Mouse (Mus musculus): Measurements from ENCODE around the gene Rhot2. TPM values are rescaled to one million over a fixed set of nuclear protein-coding genes. Genes with fewer than 3 reads are reported as not detected.

Gene Rhot2
- polyA plus RNA-seq, 1 experiment from 2014 or later = 28.0 TPM

GRCm38 (mm10) chr17:25827546-25828222, 17.0 kb downstream of the Rhot2 start:
- Histone ChIP-seq H3K27ac (peak overlapping the region; percentile 94), H3K27me3 (ENCODE audit: poor library complexity, severe bottlenecking) (no peaks in the 10 kb centered on the region), H3K36me3 (replicated peaks) (peaks cover 58% of the 10 kb centered on the region), H3K9me3 (no peaks in the 10 kb centered on the region), H3K4me1 (peaks cover 84% of the 10 kb centered on the region), H3K4me3 (peak overlapping the region; percentile 77)
- DNase-seq (ENCODE audit: extremely low spot score, low spot score) = no peak
- 91% methylated on average over 22 of the region's 22 CpGs for WGBS

GRCm38 (mm10) chr17:25827011-25827410, 17.6 kb downstream of the Rhot2 start:
- DNase-seq (ENCODE audit: extremely low spot score, low spot score) = no peak
- 93% methylated on average over 13 of the region's 13 CpGs for WGBS
- Histone ChIP-seq H3K27me3 (ENCODE audit: poor library complexity, severe bottlenecking) (no peaks in the 10 kb centered on the region), H3K4me3 (0 out of 2 replicates have a peak overlapping the region, but pooled peaks have one; percentile 0), H3K4me1 (peaks cover 82% of the 10 kb centered on the region), H3K27ac (no peak overlapping the region), H3K36me3 (replicated peaks) (peaks cover 58% of the 10 kb centered on the region), H3K9me3 (no peaks in the 10 kb centered on the region)

- no peak overlapping the region for H3K27ac ChIP-seq
- DNase-seq (ENCODE audit: extremely low spot score, low spot score) = no peak
- peaks cover 48% of the 10 kb centered on the region for H3K36me3 ChIP-seq (replicated peaks)
- H3K4me3 ChIP-seq = peak overlapping the region; percentile 72; the same call in 1 of the 2 replicates
- H3K4me1 ChIP-seq = peaks cover 73% of the 10 kb centered on the region
- H3K27me3 ChIP-seq (ENCODE audit: poor library complexity, severe bottlenecking) = no peaks in the 10 kb centered on the region
- no peaks in the 10 kb centered on the region for H3K9me3 ChIP-seq
- 98% methylated on average over 27 of the region's 27 CpGs for WGBS
Measured at GRCm38 (mm10) chr17:25825984-25826570, 18.6 kb downstream of the Rhot2 start.

GRCm38 (mm10) chr17:25825311-25825710, 19.3 kb downstream of the Rhot2 start:
- 90% methylated on average over 6 of the region's 6 CpGs for WGBS
- H3K27ac ChIP-seq = no peak overlapping the region
- H3K4me1 ChIP-seq = peaks cover 65% of the 10 kb centered on the region

GRCm38 (mm10) chr17:25824362-25825142, 20.1 kb downstream of the Rhot2 start:
- 79% methylated on average over 17 of the region's 17 CpGs for WGBS
- Histone ChIP-seq H3K27me3 (ENCODE audit: poor library complexity, severe bottlenecking) (peaks cover 14% of the 10 kb centered on the region), H3K4me1 (peaks cover 63% of the 10 kb centered on the region), H3K4me3 (peak overlapping the region; percentile 72), H3K9me3 (no peaks in the 10 kb centered on the region), H3K27ac (no peak overlapping the region), H3K36me3 (replicated peaks) (peaks cover 33% of the 10 kb centered on the region)
- DNase-seq (ENCODE audit: extremely low spot score, low spot score) = no peak

More at GRCm38 (mm10) chr17:25825311-25825710, 19.3 kb downstream of the Rhot2 start:
- Histone ChIP-seq H3K27me3 (ENCODE audit: poor library complexity, severe bottlenecking) (peaks cover 6% of the 10 kb centered on the region), H3K9me3 (no peaks in the 10 kb centered on the region), H3K4me3 (peak overlapping the region; percentile 72; the same call in 1 of the 2 replicates), H3K36me3 (replicated peaks) (peaks cover 41% of the 10 kb centered on the region)
- no peak for DNase-seq (ENCODE audit: extremely low spot score, low spot score)

- H3K36me3 ChIP-seq (replicated peaks) = peaks cover 31% of the 10 kb centered on the region
- peaks cover 60% of the 10 kb centered on the region for H3K4me1 ChIP-seq
- H3K4me3 ChIP-seq = peak within 1 kb of the TSS; percentile 72
- H3K27me3 ChIP-seq (ENCODE audit: poor library complexity, severe bottlenecking) = peaks cover 25% of the 10 kb centered on the region
- peak within 1 kb of the TSS; percentile 87 for H3K27ac ChIP-seq
- no peaks in the 10 kb centered on the region for H3K9me3 ChIP-seq
- WGBS = under 1% methylated on average over 18 of the region's 18 CpGs
- DNase-seq (ENCODE audit: extremely low spot score, low spot score) = peak; percentile 73
Measured at GRCm38 (mm10) chr17:25823452-25823851, 21.2 kb downstream of the Rhot2 start, which contains the start of gene Wdr24. Gene Wdr24, plus strand, starts transcription at chr17:25823627.

GRCm38 (mm10) chr17:25818851-25819780, 25.5 kb downstream of the Rhot2 start:
- H3K4me3 ChIP-seq = peak overlapping the region; percentile 48
- H3K36me3 ChIP-seq (replicated peaks) = peaks cover 6% of the 10 kb centered on the region; the same call in 1 of the 2 replicates
- peak overlapping the region; percentile 61 for H3K27ac ChIP-seq
- 7% methylated on average over 46 of the region's 46 CpGs for WGBS
- H3K27me3 ChIP-seq (ENCODE audit: poor library complexity, severe bottlenecking) = peaks cover 56% of the 10 kb centered on the region
- no peak for DNase-seq (ENCODE audit: extremely low spot score, low spot score)
- H3K4me1 ChIP-seq = peaks cover 25% of the 10 kb centered on the region
- no peaks in the 10 kb centered on the region for H3K9me3 ChIP-seq

GRCm38 (mm10) chr17:25817662-25818061, 27.0 kb downstream of the Rhot2 start:
- Histone ChIP-seq H3K27me3 (ENCODE audit: poor library complexity, severe bottlenecking) (peaks cover 68% of the 10 kb centered on the region), H3K36me3 (replicated peaks) (peaks cover 6% of the 10 kb centered on the region; the same call in 1 of the 2 replicates), H3K9me3 (no peaks in the 10 kb centered on the region), H3K4me1 (peaks cover 24% of the 10 kb centered on the region), H3K27ac (no peak overlapping the region), H3K4me3 (no peak overlapping the region)
- no peak for DNase-seq (ENCODE audit: extremely low spot score, low spot score)
- WGBS = 85% methylated on average over 11 of the region's 11 CpGs

- peaks cover 6% of the 10 kb centered on the region; the same call in 1 of the 2 replicates for H3K36me3 ChIP-seq (replicated peaks)
- no peaks in the 10 kb centered on the region for H3K9me3 ChIP-seq
- H3K27me3 ChIP-seq (ENCODE audit: poor library complexity, severe bottlenecking) = peaks cover 85% of the 10 kb centered on the region
- H3K4me3 ChIP-seq = peak overlapping the region; percentile 27
- peak; percentile 85 for DNase-seq (ENCODE audit: extremely low spot score, low spot score)
- 3% methylated on average over 20 of the region's 20 CpGs for WGBS
- no peak overlapping the region for H3K27ac ChIP-seq
- peaks cover 39% of the 10 kb centered on the region for H3K4me1 ChIP-seq
Measured at GRCm38 (mm10) chr17:25813471-25813870, 31.2 kb downstream of the Rhot2 start.

GRCm38 (mm10) chr17:25810890-25811289, 33.8 kb downstream of the Rhot2 start:
- 83% methylated on average over 4 of the region's 4 CpGs for WGBS
- no peak overlapping the region for H3K27ac ChIP-seq
- H3K27me3 ChIP-seq (ENCODE audit: poor library complexity, severe bottlenecking) = peaks cover 75% of the 10 kb centered on the region
- H3K36me3 ChIP-seq (replicated peaks) = no peaks in the 10 kb centered on the region
- no peak for DNase-seq (ENCODE audit: extremely low spot score, low spot score)
- peaks cover 46% of the 10 kb centered on the region for H3K4me1 ChIP-seq
- H3K9me3 ChIP-seq = no peaks in the 10 kb centered on the region
- H3K4me3 ChIP-seq = peak overlapping the region; percentile 88; the same call in 1 of the 2 replicates

- peak overlapping the region; percentile 94 for H3K27ac ChIP-seq
- peaks cover 46% of the 10 kb centered on the region for H3K4me1 ChIP-seq
- H3K4me3 ChIP-seq = peak overlapping the region; percentile 88
- H3K27me3 ChIP-seq (ENCODE audit: poor library complexity, severe bottlenecking) = peaks cover 73% of the 10 kb centered on the region
- 10% methylated on average over 25 of the region's 25 CpGs for WGBS
- no peak for DNase-seq (ENCODE audit: extremely low spot score, low spot score)
- no peaks in the 10 kb centered on the region for H3K9me3 ChIP-seq
- H3K36me3 ChIP-seq (replicated peaks) = no peaks in the 10 kb centered on the region
Measured at GRCm38 (mm10) chr17:25809606-25810340, 34.9 kb downstream of the Rhot2 start.

All from forebrain, embryonic 10.5 days (tissue).